Mouse (Mus musculus) urinary bladder, postnatal 10 days (tissue): ENCODE measurements around the gene Trh.

ENCODE experiments used
- DNase-seq: peaks from one replicate; pipeline ENCODE4 v3.0.0; 2022; ENCODE audit warnings: low spot score

Gene Trh

DNA sequence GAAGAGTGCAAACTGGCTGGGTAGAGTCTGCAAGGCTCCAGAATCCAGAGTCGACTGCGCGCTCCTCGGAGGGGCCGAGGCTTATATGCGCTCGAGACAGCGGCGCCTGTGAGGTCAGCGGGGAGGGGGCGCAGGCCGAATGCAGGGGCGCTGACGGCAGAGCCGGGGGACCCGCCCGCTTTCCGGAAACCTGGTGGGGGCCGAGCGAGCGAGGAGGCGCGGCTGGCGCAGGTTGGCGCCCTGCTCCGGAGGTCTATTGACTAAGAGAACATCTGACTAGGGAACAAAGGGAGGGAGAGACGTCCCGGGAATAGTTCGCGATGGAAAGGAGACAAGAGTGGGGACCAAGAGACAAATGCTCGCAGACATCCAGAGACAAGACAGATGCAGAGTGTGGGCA, at the start of gene Trh:
Trh (minus strand) TSS at position 60 of the 400 bp plus-strand sequence.
- DNase-seq: no peak

DNA sequence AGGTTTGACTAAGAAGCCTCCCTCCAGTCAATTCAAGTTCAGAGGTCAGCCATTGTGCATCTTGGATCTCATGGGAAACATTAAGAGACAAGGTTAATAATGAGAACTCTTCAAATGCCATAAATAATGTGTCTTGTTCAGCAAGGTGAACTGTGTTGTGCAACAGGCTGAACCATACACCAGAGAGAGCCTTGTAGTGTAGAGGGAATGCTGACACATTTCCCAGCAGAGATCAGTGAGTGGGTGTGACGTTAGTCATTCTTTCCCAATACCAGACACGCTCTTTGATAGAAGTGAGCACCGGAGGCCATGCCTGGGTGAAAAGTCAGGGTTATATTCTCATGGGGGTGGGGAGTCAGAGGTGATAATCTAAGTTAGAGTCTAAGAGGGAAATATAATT, 46.4 kb upstream of the Trh start:
- DNase-seq: no peak

DNA sequence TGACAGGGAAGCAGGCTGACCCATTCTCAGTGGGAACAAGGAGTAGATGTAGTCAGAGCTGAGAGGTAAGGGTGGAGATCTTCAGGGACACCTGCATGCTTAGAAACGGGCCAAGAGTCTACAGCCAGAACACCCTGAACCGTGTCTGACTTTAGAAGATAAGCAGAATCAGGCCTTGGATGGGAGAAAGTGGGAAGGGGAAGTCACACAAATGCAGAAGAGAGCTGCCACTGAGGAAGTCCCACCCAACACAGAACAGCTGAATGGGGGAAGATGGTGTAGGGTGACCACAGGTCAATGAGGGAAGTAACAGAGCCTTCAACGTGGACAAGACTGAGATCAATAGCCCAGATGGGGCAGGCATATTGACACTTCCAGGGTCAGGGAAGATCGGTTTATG, 42.4 kb upstream of the Trh start:
- no peak for DNase-seq

DNA sequence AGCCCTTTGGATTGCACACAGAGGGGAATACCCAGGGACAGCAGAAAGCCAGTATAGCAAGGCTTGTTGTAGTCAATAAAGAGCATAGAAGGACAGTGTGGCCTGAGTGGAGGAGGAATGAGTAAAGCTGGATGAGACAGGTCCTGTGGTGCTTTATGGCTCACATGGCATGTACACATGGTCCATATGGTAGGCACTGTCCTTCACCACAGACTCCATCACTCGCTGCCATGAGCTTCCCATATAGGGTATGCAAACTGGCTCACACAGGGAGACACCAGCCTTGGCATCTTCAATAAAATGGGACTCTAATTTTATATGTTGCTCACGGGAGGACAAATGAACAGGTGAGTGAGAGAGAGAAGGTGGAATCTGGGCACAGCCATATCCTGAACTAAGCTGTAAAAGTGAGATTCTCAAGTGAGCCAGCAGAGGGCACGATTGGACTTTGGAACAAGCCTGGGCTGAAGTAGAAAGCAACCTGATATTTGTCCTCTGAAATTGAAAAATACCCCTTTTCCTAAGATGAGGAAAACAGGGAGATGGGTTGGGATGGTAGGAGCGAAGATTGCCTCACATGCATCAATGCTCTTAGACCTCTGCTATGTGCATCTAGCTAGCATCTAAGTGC, 41.9 kb upstream of the Trh start:
- no peak for DNase-seq

DNA sequence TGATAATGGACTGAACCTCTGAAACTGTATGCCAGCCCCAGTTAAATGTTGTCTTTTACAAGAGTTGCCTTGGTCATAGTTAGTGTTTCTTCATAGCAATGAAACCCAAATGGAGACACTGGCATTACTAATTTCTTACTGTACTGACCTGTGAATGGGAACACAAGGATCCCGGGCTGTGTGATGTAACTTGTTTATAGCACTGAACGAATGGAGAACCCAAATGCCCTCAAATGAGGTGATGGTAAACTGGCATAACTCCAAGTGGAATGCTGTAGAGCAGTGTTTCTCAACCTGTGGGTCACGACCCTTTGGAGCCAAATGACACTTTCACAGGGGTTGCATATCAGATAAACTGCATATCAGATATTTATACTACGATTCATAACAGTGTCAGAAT, 41.1 kb upstream of the Trh start:
- no peak for DNase-seq

DNA sequence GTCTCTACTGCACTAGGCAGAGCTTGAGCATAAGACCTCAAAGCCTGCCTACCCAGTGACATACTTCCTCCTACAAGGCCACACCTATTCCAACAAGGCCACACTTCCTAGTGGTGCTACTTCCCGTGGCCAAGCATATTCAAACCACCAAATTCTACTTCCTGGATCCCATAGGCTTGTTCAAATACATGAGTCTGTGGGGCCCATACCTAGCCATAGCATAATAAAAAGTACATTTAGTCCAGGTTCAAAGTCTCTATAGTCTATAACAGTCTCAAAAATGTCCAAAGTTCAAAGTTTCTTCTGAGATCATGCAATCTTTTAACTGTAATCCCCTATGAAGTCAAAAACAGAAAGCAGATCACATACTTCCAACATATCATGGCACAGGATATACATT, 32.7 kb upstream of the Trh start:
- DNase-seq: no peak

DNA sequence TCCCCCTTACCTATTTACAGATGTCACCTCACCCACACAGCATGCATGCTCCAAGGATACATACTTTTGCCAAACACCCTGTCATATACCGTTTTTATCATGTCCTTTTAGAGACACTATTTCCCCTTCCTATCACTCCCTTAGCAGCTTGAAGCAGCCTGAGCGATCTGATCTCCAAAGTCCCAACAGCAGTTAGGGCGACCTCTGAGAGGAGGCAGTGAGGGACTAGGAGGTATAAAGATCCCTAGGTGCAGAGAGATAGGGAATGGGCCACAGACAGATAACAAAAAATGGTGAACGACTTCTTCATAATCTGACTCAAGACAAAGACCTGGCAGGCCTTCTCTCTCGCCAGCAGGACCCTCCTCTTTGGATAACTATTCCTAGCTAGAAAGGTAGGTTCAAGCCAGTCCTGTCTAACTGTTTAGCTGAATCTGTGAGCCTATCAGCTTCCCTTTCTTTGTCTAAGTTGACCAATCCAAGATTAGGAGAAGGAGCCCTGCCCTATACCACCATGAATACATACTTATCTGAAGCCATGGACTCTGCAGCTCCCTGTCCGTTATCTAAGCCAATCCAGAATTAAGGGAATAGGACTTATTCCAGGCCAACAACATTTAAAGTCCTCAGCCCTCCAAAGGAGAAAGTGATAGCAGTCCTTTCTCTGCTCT, 29.3 kb upstream of the Trh start:
- DNase-seq: no peak

DNA sequence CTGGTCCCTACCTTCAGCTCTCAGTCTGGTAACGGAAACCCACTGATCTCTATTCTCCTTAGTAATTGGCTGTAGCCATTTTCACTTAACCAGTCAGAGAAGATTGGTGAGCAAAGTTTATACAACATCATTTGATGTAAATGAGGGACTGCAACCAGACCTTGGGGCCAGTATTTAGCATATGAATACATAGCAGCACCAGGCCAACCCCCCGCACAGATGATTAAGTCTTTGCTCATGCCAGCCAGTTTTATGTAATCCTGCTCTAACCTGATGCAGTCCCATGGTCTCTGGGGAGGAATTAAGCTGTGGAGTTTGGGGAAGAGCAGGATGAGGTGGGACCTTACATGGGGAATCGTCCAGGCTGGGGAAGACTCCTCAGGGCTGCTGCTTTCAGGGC, 28.2 kb upstream of the Trh start:
- DNase-seq: no peak

DNA sequence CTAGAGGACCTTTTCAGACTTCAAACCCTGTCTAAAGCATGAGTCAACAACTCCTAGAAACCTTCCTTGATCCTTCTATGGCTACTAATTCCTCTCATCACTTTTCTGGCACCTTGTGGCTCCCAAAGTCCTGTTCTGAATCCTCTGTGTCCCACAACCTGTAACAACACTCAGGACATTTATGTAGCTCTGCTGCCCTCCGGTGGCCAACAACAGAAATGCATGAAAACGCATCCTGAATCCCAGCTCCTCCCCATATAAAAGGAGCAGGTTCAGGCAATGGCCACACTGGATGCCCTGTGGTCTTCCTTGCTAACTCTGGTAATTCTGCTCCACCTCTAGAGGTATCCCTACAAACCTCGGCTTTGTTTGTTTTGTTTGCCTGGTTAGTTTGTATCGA, 24.6 kb upstream of the Trh start:
- no peak for DNase-seq

DNA sequence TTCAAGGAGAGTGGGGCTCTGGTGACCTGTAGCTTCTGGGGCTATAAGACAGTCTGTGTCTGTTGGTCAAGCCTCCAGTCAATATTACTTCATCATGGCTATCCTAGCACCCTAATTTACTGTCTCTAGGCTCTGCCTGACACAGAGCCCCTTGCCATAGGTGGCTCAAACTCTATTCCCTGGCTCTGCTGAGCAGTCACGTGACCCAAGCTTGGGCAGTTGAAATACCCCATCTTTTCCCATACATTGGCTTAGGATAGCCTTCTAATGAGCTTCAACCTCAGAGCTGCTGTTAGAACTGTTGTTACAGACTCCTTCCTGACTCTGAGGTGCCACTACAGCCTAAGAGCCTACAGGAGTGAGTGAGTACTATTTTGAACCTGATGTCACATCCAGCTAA, 23.6 kb upstream of the Trh start:
- DNase-seq: no peak

DNA sequence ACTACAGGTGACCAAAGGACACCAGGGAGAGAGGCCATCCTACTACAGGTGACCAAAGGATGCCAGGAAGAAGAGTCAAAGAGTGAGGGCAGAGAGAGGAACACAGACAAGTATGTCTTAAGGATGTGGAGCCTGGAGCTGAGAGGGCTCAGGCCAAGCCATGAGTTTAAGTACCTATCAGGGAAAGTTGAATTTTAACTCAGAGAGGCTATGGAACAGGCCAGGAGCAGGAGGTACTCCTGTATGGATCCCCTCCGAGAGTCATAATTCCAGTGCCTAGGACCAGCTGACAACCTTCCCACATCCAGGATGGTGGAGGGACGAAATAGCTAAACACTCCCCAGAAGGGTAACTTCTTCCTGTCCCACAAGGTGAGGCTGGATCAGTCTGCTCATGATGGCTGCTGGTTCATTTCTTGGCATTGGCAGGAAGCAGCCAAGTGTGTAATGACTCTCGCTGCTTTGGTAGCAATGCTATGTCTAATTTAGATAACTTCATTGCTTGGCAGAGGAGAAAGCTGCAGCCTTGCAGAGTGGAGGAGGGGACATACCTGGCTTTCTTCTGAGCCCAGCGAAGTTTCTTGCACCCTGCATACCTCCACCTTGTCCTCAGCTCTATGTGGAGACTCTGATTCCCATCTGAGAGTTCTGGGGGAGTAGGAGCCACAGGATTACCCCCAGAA, 16.9 kb upstream of the Trh start:
- no peak for DNase-seq

DNA sequence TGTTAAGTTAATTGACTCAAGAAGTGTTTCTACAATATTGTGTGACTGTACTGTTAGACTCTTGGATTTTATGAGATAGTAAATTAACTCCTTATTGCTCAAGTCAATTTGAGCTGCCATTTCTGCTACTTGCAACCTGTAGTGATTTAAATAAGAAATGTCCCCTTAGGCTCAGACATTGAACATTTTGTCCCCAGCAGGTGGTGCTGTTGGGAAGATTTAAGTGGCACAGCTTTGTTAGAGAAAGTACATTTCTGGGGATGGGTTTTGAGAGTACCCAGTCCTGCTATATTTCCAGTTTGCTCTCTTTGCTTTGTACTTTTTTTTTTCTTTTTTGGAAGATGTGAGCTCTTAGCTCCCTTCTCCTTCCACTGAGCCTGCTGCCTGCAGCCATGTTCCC, 10.9 kb upstream of the Trh start:
- DNase-seq: no peak

DNA sequence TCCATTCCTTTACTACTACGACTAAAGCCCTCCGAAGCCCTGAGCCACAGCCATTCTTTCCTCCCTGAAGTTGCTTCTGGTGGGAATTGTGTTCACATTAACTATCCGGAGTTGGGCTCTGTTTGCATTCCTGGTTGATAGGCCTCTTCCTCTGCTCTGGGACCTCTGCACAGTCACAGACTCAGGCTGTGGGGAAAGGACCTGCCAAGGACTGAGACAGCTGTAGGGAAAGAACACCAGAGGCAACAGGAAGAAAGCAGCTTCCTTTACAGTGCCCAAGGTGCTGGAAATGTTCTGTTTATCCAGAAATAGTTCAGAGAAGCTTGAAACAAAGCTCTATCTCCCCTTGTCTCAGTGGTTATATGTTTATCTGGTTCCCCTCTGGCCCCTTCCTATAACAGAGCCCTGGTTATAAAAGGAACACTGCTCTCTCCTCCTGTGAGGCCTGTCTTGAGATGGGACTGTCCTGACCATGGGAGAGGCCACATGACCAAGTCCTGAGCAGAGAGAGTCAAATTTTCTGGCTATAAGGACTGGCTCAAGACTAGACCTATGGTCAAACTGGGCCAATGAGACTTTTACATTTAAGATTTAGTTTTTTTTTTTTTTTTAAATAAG, 8.9 kb upstream of the Trh start:
- DNase-seq: no peak

DNA sequence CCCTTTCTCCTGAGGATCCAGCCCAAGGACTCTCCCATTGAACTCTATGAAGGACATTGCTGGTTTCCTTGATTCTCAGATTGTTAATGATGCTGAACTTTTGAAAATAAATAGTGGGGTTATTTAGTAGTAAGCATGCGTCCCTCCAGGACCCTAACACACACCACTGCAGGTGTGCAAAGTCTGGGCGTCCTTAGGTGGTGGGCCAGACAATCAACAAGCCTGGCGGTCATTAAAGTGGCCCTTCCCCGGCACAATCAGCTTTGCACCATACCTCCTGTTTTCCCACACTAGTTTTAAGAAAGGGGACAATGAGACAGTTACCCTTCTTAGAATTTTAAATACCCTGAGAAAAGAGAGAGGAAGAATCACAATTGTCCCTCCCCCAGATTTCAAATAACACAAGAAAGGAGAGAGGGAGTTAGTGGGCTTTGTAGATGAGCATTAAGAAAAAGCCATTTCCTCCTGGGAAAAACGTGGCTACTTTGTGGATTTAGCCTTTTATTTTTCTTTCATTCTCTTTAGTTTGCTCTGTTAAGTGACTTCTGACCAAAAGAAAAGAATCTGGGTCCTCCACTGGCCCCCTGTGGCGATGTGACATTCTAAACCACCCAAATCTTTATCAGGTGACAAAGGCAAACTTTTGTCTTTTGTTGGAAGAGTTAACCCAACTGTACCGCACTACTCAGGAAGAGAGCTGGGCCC, 2.9 kb upstream of the Trh start:
- DNase-seq: no peak

DNA sequence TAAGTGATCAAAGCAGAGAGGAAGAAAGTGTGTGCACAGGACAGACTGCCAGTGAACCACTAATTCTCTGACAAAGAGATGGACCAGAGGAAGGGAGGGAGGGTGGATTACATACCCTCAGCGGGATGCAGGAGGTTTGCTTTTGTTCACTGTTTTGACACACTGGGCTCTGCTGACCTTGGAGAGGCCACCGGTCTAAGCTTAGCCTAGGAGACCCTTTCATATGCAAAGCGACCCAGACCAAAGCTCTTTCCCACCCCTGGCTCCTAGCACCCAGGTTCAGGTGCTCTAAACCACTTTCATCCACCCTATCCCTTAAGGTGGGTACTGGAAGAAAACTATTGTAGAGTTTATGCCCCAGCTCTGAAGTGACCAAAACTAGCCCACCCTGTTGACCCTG, 1.9 kb upstream of the Trh start:
- no peak for DNase-seq

DNA sequence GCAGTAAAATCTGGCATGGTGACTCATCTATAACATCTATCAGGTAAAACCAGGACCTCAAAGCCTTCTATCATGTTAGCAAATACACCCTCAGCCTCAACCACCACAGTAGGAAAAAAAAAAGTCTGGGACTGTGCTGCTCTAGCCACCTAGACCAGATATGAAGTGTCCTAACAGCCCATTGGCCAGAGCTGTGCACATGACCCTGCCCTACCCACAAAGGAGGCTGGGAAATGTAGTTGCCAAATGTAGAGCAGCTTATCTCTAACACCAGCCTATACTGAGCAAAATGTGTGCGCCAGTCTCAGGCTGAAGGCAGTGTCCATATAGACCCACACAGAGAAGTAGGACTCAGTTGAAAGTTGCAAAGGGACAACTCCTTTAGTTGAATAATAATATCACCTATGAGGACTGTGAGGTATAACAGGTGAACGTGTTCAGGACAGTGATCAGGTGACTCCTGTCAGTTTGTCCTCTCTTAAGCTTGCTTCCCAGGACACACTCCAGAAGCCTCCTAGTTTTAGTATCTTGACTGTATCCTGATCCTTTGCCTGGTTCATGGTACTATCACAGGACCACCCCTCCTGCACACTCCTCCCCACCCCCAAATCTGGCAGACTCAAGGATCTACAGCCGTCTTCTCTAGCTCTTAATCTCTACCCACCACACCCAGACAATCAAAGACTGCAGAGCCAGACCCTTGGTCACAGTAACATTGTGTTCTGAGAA, 3.1 kb downstream of the Trh start:
- no peak for DNase-seq

DNA sequence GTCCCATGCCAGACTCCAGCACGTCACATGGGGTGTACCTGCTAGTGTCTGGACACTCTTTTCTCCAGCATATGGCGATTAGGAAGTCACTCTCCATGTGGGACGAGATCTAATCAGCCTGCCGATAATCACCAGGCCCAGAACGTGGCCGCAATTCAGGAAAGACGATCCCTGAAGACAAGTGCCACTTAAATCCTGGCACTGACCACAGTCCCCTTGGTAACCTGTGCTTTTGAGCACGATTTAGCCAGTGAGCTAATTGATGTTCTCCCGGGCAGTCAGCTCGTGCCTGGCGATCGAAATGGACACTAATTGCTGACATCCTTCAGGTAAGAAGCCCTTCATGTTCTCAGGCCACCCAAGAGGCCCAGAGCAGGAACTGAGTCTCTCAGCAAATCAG, 9.4 kb downstream of the Trh start:
- DNase-seq: no peak

DNA sequence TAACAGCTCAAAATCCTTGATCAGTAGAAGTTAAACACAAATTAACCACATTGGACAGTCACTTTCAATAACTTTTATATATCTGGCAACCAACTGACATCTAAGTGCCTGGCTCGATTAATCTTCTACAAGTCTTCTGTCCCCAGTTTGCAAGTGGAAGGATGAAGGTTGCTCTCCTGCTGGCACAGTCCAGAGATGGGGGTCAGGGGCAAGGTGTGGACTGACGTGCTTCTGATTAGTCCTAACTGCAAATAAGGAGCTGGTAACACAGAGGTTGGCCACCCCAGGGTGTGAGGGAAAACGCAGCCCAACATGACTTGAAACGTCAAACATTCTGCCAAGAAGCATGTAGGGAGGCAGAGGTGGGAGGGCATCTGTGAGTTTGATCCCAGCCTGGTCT, 12.7 kb downstream of the Trh start:
- DNase-seq: no peak

DNA sequence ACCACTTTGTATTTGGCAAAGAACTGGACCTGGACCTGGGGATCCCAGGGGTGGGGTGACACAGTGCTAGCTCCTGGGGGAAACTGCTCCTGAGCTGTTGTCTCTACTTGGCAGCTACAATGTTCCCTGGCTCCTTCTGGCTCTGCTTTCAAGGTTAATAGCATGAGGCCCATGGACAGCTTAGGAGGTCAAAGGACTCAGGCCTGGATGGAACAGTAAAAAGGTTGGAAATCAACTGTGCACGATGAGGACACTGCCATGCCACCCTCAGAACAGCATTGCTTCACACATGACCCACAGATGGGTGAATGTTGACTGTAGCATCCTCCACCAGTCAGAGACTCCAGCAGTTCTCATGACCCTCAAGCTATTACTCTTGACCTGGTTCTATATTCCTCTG, 13.1 kb downstream of the Trh start:
- DNase-seq: no peak

DNA sequence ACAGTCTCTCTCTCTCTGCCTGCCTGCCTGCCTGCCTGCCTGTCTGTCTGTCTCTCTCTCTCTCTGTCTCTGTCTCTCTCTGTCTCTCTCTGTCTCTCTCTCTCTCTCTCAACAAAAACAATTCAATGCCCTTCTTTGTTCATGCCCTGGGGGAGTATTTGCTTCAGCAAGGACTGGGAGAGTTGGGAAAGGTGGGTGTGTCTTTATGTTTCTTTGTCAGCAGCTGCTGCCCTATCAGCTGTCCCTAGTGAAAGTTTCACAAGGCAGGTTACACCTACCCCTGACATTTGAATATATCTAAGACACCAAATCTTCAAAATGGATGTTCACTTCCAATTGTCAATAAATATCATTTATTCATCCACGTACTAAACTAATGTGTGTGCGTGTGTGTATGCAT, 14.9 kb downstream of the Trh start:
- DNase-seq: no peak

DNA sequence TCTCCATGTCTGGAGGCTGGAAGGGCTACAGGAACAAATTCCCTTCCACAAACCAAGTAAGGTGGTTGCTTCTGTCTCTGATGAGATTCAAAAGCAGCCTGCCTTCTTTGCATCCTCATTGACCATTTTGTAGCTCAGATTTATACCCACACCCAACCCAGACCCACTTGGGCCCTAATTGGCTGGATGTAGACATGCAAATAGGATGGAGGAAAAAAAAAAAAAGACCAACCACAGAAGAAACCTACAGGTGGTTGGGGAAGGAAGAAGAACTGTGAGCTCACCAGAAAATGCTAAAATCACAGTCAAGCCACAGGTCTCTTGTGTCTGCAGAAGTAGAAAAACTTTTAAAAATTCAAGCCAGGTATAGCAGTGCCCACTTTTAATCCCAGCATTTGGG, 15.3 kb downstream of the Trh start:
- no peak for DNase-seq

DNA sequence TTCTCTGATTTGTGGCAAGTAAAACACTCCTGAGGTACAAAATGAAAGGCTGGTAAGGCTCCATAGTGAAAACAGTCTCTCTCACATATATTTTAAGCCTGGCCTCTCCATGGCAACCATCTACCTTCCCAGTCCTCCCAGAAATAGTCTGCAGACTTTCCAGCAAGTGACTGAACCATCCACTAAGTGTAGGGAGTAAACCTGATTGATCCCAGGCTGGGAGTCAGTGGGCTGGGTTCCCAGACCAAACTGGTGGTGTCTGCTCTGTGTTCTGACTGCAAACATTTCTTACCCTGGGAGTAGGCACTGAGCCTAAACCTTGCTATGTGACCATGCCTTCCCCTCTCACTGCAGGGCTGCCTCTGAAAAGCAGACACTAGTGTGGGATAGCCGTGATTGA, 19.5 kb downstream of the Trh start:
- DNase-seq: no peak
